Mouse (Mus musculus) MEL-GATA-1-ER (cell line): ENCODE results near the gene Olfr1293-ps.

Source experiments
- DNase-seq: peaks from one replicate; pipeline ENCODE4 v3.0.0-alpha.2; 2012; ENCODE audit warnings: low read depth; ENCODE audit errors: extremely low read depth

The Olfr1293-ps gene

DNA sequence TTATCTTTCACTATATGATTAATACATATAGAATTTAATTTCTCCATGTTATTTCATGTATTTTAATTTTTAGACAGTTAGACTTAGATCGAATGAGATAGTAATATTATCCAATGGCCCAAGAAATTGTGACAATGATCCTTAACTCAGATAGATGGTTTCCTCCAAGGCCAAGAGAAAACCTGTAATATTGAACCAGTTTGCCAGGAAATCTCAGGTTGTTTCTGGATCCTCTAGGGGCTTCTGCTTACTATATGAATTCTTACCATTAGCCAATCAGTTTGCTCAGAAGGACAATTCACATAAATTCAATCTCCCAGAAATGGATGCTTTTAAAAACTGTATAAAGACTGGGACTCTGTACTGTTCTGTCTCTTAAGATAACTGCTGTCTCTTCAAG is at the start of gene Olfr1293-ps:
TSS of gene Olfr1293-ps (plus strand) at position 301 of the 400 bp plus-strand sequence.
- DNase-seq: no peak

DNA sequence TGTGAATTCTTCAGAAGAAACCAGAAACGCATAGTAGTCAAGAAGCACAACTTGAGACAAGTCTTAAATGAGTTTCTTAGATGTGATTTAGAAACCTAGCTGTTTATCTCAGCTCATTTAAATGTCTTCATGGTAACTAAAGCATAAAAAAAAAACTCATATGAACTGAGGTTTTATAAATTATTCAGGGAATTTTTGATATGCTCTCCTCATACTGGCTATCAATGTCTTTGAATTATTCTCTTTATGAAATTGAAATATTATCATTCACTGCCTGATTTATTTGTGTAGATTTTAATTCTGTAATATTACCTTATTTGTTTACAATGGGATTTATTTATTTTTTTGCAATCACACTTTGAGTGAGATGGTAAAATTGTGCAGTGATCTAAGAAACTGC is 44.5 kb upstream of the Olfr1293-ps start, which contains the start of gene Olfr1289:
TSS of gene Olfr1289 (plus strand) at position 301 of the 400 bp plus-strand sequence.
- no peak for DNase-seq

DNA sequence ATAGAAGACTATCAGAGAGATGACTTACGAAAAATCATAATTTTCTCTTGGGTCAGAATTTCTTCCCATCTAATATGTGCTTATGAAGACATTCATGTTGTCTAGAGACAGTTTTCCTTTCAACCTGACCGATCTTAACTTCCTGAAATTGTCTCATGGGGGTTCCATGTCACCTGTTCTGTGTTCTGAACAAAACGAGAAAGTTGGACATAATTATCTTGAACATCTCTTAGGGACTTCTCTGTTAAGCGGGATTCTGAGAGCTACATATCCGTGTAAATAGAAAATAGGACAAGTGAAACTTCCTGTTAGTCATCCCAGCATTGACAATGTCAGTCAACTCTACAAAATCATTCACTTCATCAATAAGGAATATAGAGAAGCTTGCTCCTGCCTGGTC is 31.3 kb upstream of the Olfr1293-ps start, which contains the start of gene Olfr1290:
TSS of gene Olfr1290 (minus strand) at position 101 of the 400 bp plus-strand sequence.
- no peak for DNase-seq

DNA sequence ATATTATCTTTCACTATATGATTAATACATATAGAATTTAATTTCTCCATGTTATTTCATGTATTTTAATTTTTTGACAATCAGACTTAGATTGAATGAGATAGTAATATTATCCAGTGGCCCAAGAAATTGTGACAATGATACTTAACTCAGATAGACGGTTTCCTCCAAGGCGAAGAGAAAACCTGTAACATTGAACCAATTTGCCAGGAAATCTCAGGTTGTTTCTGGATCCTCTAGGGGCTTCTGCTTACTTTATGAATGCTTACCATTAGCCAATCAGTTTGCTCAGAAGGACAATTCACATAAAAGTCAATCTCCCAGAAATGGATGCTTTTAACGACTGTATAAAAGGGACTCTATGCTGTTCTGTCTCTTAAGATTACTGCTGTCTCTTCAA is 28.1 kb upstream of the Olfr1293-ps start, which contains the start of gene Olfr1291-ps1:
TSS of gene Olfr1291-ps1 (plus strand) at position 301 of the 400 bp plus-strand sequence.
- no peak for DNase-seq

DNA sequence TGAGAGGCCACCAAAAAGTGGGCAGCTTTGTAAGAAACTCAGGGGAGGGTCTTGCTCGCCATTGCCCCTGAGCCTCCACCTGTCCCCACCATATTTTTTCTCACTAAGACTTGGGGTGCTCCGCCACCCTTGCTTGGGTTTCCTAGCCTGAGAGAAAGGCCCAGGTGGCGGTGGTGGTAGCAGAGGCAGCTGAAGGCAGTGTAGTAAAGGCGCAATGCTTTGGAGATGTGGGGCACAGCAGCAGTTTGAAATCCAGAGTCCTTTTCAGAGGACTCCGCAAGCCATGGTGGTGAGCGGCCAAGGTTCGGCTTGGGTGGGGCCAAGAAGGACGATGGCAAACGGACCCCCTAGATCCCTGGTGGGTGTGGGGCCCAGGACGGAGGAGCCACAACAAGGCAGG is 7.6 kb upstream of the Olfr1293-ps start:
- no peak for DNase-seq

DNA sequence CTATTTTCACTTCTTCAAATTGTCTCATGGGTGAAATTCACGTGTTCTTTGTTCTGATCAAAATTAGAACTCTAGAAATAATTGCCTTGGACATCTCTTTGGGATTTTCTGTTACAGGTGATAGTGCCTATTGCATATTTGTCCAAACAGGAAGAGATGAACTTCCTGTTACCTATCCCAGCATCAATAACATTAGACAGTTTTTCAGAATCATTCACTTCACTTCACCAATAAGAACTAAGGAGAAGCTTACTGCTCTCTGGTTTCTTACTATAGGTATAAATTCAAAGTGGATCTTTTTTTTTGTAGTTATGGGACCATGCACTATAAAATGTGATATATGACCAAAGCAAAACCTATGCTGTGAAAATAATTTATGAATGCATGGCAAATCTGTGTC is 15.2 kb downstream of the Olfr1293-ps start, which contains the start of gene Olfr1294:
TSS of gene Olfr1294 (minus strand) at position 101 of the 400 bp plus-strand sequence.
- DNase-seq: no peak

DNA sequence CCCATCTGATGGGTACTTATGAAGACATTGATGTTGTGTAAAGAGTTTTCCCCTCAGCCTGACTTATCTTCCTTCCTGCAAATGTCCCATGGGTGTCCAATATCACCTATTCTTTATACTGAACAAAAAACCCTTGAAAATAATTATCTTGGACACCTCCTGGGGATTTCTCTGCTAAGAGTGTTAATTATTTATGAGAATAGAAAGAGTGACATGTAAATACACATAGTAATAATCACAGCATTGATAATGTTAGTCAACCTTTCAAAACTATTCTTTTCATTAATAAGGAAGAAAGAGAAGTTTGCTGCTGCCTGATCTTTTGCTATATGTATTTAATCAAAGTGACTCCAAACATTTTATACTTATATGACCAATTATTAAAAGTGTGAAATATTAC is 44.6 kb downstream of the Olfr1293-ps start, which contains the start of gene Olfr1295:
TSS of gene Olfr1295 (minus strand) at position 101 of the 400 bp plus-strand sequence.
- no peak for DNase-seq
